Mouse (Mus musculus) intestine, embryonic 16.5 days (tissue): ENCODE results near the gene Pus10. TPM values are rescaled to one million over a fixed set of nuclear protein-coding genes. Genes with fewer than 3 reads are reported as not detected.
"Not testable (repeated sequence)": the region's sequence is repeated elsewhere in the genome, so short reads cannot be mapped to it uniquely, and the experiment has no call there.

Source experiments
- ATAC-seq: fragments of 200-750 bp; cut with Nextera tagmentation; 2 replicates; pipeline ENCODE4 v1.8.0; 2017; ENCODE audit warnings: moderate TSS enrichment, moderate library complexity
- H3K27ac ChIP-seq: fragments of 300-500 bp; sonication (generic); 2 replicates; pipeline ENCODE4 v1.5.1; 2014; ENCODE audit warnings: mild to moderate bottlenecking, low read length
- H3K27me3 ChIP-seq: fragments of 300-500 bp; sonication (generic); replicated peaks from 2 replicates; pipeline ENCODE4 v1.6.1; 2014; ENCODE audit warnings: low read length, control low read depth, mixed read lengths; ENCODE audit not compliant: control insufficient read depth, insufficient read depth
- H3K36me3 ChIP-seq: fragments of 300-500 bp; sonication (generic); 2 replicates; pipeline ENCODE4 v1.6.1; 2014; ENCODE audit warnings: low read length, control low read depth; ENCODE audit not compliant: control insufficient read depth, insufficient read depth
- H3K4me1 ChIP-seq: fragments of 300-500 bp; sonication (generic); 2 replicates; pipeline ENCODE4 v1.6.1; 2014; ENCODE audit warnings: low read length, control low read depth, mixed read lengths; ENCODE audit not compliant: control insufficient read depth, insufficient read depth
- H3K4me2 ChIP-seq: fragments of 300-500 bp; sonication (generic); 2 replicates; pipeline ENCODE4 v1.6.1; 2014; ENCODE audit warnings: low read depth, low read length, control low read depth
- H3K4me3 ChIP-seq: fragments of 300-500 bp; sonication (generic); 2 replicates; pipeline ENCODE4 v1.5.1; 2014; ENCODE audit warnings: mild to moderate bottlenecking, low read length
- H3K9ac ChIP-seq: fragments of 300-500 bp; sonication (generic); 2 replicates; pipeline ENCODE4 v1.6.1; 2014; ENCODE audit warnings: low read depth, low read length
- H3K9me3 ChIP-seq: fragments of 300-500 bp; sonication (generic); 2 replicates; pipeline ENCODE4 v1.6.1; 2016; ENCODE audit warnings: low read length, control low read depth; ENCODE audit not compliant: control insufficient read depth
- WGBS: fragments of 180-500 bp; shearing (Covaris S2); extraction: QIAGEN DNeasy Blood & Tissue Kit; methylation state at CpG from one replicate; pipeline ENCODE4 v1.1.7; 2014; 5-methylcytosine and 5-hydroxymethylcytosine counted together
- polyA plus RNA-seq: library from polyadenylated mRNA; unstranded; fragments of >200 nt; fragmentation: Nextera tagmentation; extraction: Ambion mirVana; gene quantifications from 2 replicates; pipeline ENCODE4 v1.2.1, GENCODE M21; 2015

The Pus10 gene
- polyA plus RNA-seq, 1 experiment from 2014 or later: 20.9 TPM

DNA sequence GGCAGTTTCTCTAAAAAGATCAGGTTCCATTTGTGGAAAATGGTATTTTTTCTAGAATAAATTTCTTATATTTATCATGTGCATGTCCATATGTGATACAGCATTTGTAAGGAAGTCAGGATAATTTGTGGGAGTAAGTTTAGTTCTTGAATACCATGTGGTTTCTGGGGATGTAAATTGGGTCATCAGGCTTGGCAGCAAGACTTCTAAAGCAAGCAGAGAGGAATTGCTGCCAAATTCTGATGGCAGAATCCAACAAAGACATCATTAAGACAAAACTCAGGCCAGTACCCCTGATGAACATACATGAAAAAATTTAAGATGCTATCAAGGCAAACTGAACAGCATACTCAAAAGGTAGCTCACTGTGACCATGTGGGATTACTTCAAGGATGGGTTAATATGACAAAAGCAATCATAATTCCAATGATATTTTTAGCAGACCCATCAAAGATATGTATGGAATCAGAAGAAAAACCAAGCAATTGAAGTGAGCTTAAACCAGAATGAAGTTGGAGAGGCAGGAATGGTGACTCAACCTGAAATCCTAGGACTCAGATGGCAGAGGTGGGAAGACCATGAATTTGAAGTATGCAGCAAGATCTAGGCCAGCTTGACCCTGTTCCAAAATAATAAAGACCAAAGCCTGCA, 70.5 kb downstream of the Pus10 start:
- H3K4me2 ChIP-seq: no peak overlapping the region
- no peaks in the 10 kb centered on the region for H3K9me3 ChIP-seq
- no peak overlapping the region for H3K9ac ChIP-seq
- no peak overlapping the region for H3K4me3 ChIP-seq
- no peaks in the 10 kb centered on the region for H3K27me3 ChIP-seq
- 0 out of 2 replicates have a peak, but pooled peaks cover 2% of the 10 kb centered on the region for H3K36me3 ChIP-seq
- no peak for ATAC-seq
- H3K4me1 ChIP-seq: no peaks in the 10 kb centered on the region
- H3K27ac ChIP-seq: no peak overlapping the region

DNA sequence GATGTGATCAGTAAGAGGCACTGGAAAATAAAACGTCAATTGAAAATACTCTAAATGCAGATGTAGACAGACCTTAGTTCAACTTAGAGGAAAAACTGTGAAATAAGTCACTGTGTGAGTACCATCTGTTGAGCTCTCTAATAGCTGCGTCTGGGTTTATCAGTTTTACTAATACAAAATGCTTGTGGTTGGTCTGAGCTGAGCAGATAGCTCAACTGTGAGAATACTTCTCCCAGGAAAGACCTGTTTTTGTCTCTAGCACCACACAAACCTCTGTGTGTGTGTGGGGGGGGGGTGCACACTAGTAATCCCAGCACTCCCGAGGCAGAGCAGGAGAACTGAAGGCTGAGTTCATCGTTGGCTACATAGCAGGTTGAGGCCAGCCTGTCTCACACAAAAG, 75.4 kb downstream of the Pus10 start:
- H3K4me3 ChIP-seq: no peak overlapping the region
- WGBS: 74% methylated on average over 4 of the region's 4 CpGs
- no peak for ATAC-seq

DNA sequence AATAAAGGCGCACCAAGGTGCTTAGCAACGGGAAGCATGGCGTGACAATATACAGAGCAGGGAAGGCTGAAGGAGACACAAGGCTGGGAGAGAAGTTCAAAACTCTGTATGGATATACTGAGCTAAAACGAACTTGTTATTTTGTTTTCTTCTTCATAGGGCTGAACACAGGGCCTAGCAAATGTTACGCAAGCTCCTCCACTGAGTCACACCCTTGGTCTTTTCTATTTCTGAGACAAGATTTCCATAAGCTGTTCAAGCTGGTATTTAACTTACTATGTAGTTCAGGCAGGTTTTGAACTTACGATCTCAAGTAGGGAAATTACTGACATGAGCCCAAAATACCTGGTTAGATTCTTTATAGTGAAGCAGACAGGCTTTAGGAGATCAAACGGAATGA, 75.9 kb downstream of the Pus10 start:
- no peak overlapping the region for H3K4me2 ChIP-seq
- no peaks in the 10 kb centered on the region for H3K4me1 ChIP-seq
- H3K36me3 ChIP-seq: no peaks in the 10 kb centered on the region
- H3K9ac ChIP-seq: no peak overlapping the region
- no peak overlapping the region for H3K27ac ChIP-seq
- H3K4me3 ChIP-seq: no peak overlapping the region
- 92% methylated on average over 7 of the region's 7 CpGs for WGBS
- no peak for ATAC-seq
- no peaks in the 10 kb centered on the region for H3K27me3 ChIP-seq
- H3K9me3 ChIP-seq: no peaks in the 10 kb centered on the region

More for the DNA sequence above, 75.4 kb downstream of the Pus10 start:
- Histone ChIP-seq H3K4me1 (no peaks in the 10 kb centered on the region), H3K4me2 (no peak overlapping the region), H3K9ac (no peak overlapping the region), H3K9me3 (no peaks in the 10 kb centered on the region), H3K27ac (no peak overlapping the region), H3K27me3 (no peaks in the 10 kb centered on the region), H3K36me3 (no peaks in the 10 kb centered on the region)

DNA sequence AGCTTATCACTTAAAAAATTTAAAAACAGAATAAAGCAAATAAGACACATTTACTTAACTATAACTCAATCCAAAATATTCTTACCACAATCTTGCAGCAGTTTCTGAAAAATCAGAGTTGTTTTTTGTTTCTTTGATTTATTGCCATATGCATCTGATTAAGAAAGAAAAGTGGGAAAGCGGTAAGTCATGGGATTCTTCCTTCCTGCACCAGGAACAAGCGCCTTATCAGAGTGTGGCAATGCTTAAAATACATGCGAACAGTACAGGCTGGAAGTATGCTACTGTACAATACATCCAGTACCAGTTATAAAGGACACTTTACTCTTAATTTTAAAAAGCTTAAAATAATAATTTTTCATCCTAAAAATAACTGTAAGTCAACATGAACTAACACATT, 78.9 kb downstream of the Pus10 start:
- H3K4me1 ChIP-seq: no peaks in the 10 kb centered on the region
- no peak overlapping the region for H3K9ac ChIP-seq
- H3K4me3 ChIP-seq: no peak overlapping the region
- no peaks in the 10 kb centered on the region for H3K9me3 ChIP-seq
- H3K36me3 ChIP-seq: no peaks in the 10 kb centered on the region
- WGBS: 89% methylated on average over 3 of the region's 3 CpGs
- H3K27me3 ChIP-seq: no peaks in the 10 kb centered on the region
- ATAC-seq: no peak
- H3K27ac ChIP-seq: no peak overlapping the region
- no peak overlapping the region for H3K4me2 ChIP-seq

DNA sequence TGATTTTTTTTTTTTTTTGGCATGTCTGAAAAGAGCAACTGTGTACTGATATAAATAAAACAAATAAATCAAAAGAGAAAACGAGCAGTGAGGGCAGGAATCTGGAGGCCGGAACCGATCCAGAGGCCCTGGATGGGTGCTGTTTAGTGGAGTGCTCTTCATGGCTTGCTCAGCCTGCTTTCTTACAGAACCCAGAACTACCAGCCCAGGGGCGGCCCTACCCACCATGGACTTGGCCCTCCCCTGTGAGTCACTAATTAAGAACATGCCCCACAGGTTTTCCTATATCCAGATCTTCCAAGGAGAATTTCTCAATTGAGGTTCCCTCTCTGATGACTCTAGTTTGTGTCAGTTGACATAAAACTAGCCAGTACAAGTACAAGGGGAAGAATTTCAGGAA, 80.6 kb downstream of the Pus10 start:
- no peaks in the 10 kb centered on the region for H3K36me3 ChIP-seq
- no peak overlapping the region for H3K4me3 ChIP-seq
- H3K4me1 ChIP-seq: no peaks in the 10 kb centered on the region
- no peak for ATAC-seq
- no peak overlapping the region for H3K4me2 ChIP-seq
- no peak overlapping the region for H3K9ac ChIP-seq
- no peak overlapping the region for H3K27ac ChIP-seq
- no peaks in the 10 kb centered on the region for H3K9me3 ChIP-seq
- no peaks in the 10 kb centered on the region for H3K27me3 ChIP-seq
- WGBS: 77% methylated on average over 4 of the region's 4 CpGs

DNA sequence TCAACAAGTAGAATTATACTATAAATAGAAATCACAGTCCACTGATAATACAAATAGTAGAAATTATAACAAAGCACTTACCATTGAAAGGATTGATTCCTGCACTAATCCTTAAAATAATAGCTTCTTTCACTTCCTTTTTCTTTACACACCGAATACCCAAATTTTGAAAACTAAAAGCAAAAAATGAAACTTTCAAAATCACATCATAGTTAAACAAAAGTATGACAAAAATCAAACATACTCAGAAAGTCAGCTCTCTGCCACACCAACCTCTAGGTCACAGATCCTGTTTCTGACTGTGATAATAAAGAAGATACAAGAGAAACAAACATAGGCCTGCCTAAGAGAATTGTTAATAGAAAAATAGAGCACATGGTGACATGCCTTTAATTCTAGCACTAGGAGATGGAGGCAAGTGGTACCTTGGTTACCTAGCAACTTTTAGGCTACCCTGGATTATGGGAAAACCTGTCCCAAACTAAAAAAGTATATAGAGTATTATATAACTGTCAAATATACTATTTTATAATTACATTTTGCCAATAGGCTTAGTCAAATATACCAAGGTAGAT, 87.7 kb downstream of the Pus10 start:
- H3K4me3 ChIP-seq: no peak overlapping the region
- no peak overlapping the region for H3K9ac ChIP-seq
- no peaks in the 10 kb centered on the region for H3K4me1 ChIP-seq
- no peaks in the 10 kb centered on the region for H3K36me3 ChIP-seq
- WGBS: 79% methylated on average over 1 of the region's 1 CpGs
- H3K27me3 ChIP-seq: no peaks in the 10 kb centered on the region
- no peak overlapping the region for H3K27ac ChIP-seq
- H3K4me2 ChIP-seq: no peak overlapping the region
- no peaks in the 10 kb centered on the region for H3K9me3 ChIP-seq
- no peak for ATAC-seq

DNA sequence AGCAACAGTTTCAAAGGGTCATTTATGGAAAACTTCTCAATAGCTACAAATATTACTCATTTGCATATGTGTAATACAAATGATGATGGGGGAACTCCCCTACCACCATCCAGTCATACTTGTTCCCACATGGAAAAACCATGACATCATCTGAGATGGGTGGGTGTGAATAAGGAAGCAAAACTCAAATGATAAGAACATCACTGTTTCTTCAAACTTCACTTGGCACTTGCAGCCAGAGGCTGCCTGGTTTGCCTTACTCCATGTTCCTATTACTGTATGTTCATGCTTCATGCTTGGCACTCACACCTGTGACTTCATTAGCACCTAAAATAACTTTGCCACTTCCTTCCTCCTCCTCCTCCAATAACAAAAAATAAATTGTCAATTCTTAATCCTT, 88.9 kb downstream of the Pus10 start:
- ATAC-seq: no peak
- Histone ChIP-seq H3K27ac (no peak overlapping the region), H3K4me3 (no peak overlapping the region), H3K9ac (no peak overlapping the region), H3K4me2 (no peak overlapping the region), H3K27me3 (no peaks in the 10 kb centered on the region), H3K9me3 (no peaks in the 10 kb centered on the region), H3K4me1 (no peaks in the 10 kb centered on the region), H3K36me3 (no peaks in the 10 kb centered on the region)

DNA sequence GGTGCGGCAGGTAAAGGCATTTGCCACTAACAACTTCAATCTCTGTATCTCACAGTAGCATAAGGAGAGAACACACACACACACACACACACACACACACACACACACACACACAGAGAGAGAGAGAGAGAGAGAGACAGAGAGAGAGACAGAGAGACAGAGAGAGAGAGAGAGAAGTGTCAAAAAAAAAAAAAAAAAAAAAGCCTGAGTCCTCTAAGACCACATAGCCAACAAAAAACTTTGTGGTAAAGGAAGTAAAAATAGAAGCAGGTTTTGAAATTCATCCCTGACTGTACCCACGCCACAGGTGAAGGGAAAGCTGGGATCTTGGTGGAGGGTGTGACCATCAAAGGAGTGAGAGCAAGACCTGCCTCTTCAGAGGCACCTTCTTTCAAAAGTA, 92.7 kb downstream of the Pus10 start:
- H3K27ac ChIP-seq: no peak overlapping the region
- no peaks in the 10 kb centered on the region for H3K27me3 ChIP-seq
- WGBS: 84% methylated on average over 2 of the region's 2 CpGs
- H3K9ac ChIP-seq: no peak overlapping the region
- no peak for ATAC-seq
- H3K4me3 ChIP-seq: no peak overlapping the region
- H3K4me2 ChIP-seq: no peak overlapping the region
- no peaks in the 10 kb centered on the region for H3K4me1 ChIP-seq
- H3K9me3 ChIP-seq: no peaks in the 10 kb centered on the region
- no peaks in the 10 kb centered on the region for H3K36me3 ChIP-seq

DNA sequence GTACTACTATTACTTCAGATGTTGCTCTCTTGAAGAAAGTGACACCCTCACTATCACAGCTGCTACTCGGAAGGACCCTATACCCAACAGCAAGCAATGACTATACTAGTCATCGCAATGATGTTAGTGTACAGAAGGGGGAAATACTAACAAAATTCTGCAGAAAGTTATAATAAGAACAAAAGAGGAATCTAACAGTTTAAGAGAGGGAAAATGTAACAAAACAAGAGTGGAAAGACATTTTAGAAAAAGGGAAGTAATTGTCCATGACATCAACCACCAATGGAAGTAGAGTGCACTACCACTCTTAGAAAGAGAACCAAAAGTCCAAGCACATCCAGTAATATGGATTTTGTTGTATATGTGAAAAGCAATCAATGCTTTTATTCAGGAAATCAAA, 97.2 kb downstream of the Pus10 start:
- no peak overlapping the region for H3K4me2 ChIP-seq
- no peak for ATAC-seq
- WGBS: 93% methylated on average over 2 of the region's 2 CpGs
- no peaks in the 10 kb centered on the region for H3K4me1 ChIP-seq
- no peak overlapping the region for H3K27ac ChIP-seq
- H3K9ac ChIP-seq: no peak overlapping the region
- H3K36me3 ChIP-seq: no peaks in the 10 kb centered on the region
- H3K9me3 ChIP-seq: no peaks in the 10 kb centered on the region
- no peaks in the 10 kb centered on the region for H3K27me3 ChIP-seq
- H3K4me3 ChIP-seq: no peak overlapping the region

DNA sequence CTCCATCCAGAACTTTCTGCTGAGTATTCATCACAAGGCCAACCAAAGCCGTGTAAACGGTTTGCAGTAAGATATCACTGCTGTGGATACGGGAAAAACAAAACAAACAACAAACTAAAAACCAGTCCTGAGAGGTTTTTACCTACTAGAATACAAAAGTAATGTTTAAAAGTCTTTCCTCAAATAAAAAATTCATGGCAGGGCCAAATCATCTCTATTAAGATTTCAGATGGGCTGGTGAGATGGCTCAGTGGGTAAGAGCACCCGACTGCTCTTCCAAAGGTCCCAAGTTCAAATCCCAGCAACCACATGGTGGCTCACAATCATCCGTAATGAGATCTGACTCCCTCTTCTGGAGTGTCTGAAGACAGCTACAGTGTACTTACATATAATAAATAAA, 101.9 kb downstream of the Pus10 start:
- not testable (repeated sequence) for H3K4me1 ChIP-seq, H3K9ac ChIP-seq, H3K36me3 ChIP-seq, ATAC-seq, H3K4me3 ChIP-seq, H3K27me3 ChIP-seq, H3K9me3 ChIP-seq, H3K27ac ChIP-seq, H3K4me2 ChIP-seq
- 88% methylated on average over 4 of the region's 5 CpGs for WGBS
